Mouse (Mus musculus): ENCODE measurements at regions not wholly inside any gene's neighbourhood (a gene's known extent, or its start where the extent isn't known, plus 50 kb on each side); places are given as distances from the start of the nearest gene placed in this dataset.

- DNase-seq (ENCODE audit: low spot score in 2 of 2), result peak; percentile 40 to 50
These were observed 230.0 kb downstream of the Poteg start for GRCm38 (mm10) chr8:27677143-27678106.

GRCm38 (mm10) chr8:27679164-27679563 lies 231.7 kb downstream of the Poteg start:
- DNase-seq (ENCODE audit: low spot score in 2 of 2), result peak; percentile 49 to 68

GRCm38 (mm10) chr8:27721988-27722387 lies 274.5 kb downstream of the Poteg start:
- no peak for DNase-seq (ENCODE audit: low spot score in 2 of 2)

- no peak for DNase-seq (ENCODE audit: low spot score in 2 of 2)
These were observed 322.8 kb downstream of the Poteg start for GRCm38 (mm10) chr8:27770296-27770695.

DNA sequence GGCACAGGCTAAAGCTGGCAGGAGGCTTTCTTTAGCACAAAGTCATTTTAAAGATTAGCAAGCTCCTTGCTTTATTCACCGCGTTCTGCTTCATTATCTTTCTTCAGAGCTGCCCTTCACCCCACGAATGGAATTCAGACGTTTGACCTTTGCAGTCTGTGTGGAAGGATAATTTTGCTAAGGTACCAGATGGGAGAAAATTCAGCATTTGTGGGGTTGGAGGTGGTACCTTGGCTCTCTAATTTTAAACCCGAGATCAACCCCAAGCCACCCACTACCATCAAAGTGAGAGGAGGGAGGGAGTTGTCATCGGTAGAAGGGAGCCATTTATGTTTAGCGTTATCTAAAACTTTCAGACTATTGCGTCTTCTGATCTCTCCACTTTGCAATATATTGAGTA lies 323.3 kb downstream of the Poteg start:
- DNase-seq (ENCODE audit: low spot score in 2 of 2), result peak in 1 of 2 experiments; percentile 1

DNA sequence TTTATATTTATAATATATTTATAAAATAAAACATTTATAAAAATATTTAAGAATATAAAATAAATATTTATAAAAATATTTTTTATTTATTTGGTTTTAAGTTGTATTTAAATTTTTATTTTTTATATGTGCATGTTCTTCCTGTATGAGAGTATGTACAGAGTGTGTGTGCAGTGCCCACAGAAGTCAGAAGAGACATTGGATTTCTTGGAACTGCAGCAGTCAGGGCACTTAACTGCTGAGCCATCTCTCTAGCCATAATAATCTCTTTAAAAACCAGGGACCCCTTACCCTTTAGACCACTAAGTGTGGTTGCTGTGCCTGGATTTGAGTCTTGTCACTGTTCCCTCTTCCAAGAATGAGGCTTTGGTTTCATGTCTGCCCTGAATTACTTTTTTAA lies 323.8 kb downstream of the Poteg start:
- DNase-seq (ENCODE audit: low spot score in 2 of 2), result no peak

- no peak for DNase-seq (ENCODE audit: low spot score in 2 of 2)
These were observed 331.5 kb downstream of the Poteg start for GRCm38 (mm10) chr8:27778982-27779381.

All from frontal cortex, postnatal 36 days (tissue).